Mouse (Mus musculus): ENCODE data around the gene Xpot. TPM values are rescaled to one million over a fixed set of nuclear protein-coding genes. Genes with fewer than 3 reads are reported as not detected.

Xpot gene
- total RNA-seq, 2 experiments from 2014 or later = 66.1 to 69.0 TPM

- DNase-seq (ENCODE audit: low spot score in 2 of 2) = no peak
Observed at GRCm38 (mm10) chr10:121623670-121624069, 2.5 kb downstream of the Xpot start.

GRCm38 (mm10) chr10:121622431-121622830 lies 3.7 kb downstream of the Xpot start:
- no peak for DNase-seq (ENCODE audit: low spot score in 2 of 2)

GRCm38 (mm10) chr10:121615935-121616334 lies 10.2 kb downstream of the Xpot start:
- no peak for DNase-seq (ENCODE audit: low spot score in 2 of 2)

GRCm38 (mm10) chr10:121615146-121615870 lies 10.8 kb downstream of the Xpot start:
- DNase-seq (ENCODE audit: low spot score in 2 of 2) = no peak

- no peak for DNase-seq (ENCODE audit: low spot score in 2 of 2)
Observed at GRCm38 (mm10) chr10:121613570-121613969, 12.6 kb downstream of the Xpot start.

- no peak for DNase-seq (ENCODE audit: low spot score in 2 of 2)
Observed at GRCm38 (mm10) chr10:121612448-121612847, 13.7 kb downstream of the Xpot start.

GRCm38 (mm10) chr10:121611587-121611986 lies 14.5 kb downstream of the Xpot start:
- DNase-seq (ENCODE audit: low spot score in 2 of 2) = no peak

- no peak for DNase-seq (ENCODE audit: low spot score in 2 of 2)
Observed at GRCm38 (mm10) chr10:121608177-121608576, 18.0 kb downstream of the Xpot start.

- no peak for DNase-seq (ENCODE audit: low spot score in 2 of 2)
Observed at GRCm38 (mm10) chr10:121604632-121605344, 21.3 kb downstream of the Xpot start.

- no peak for DNase-seq (ENCODE audit: low spot score in 2 of 2)
Observed at GRCm38 (mm10) chr10:121603556-121603955, 22.6 kb downstream of the Xpot start.

GRCm38 (mm10) chr10:121601272-121601671 lies 24.9 kb downstream of the Xpot start:
- no peak for DNase-seq (ENCODE audit: low spot score in 2 of 2)

GRCm38 (mm10) chr10:121596580-121596979 lies 29.6 kb downstream of the Xpot start:
- no peak for DNase-seq (ENCODE audit: low spot score in 2 of 2)

GRCm38 (mm10) chr10:121591106-121591505 lies 35.0 kb downstream of the Xpot start:
- DNase-seq (ENCODE audit: low spot score in 2 of 2) = no peak

- no peak for DNase-seq (ENCODE audit: low spot score in 2 of 2)
Observed at GRCm38 (mm10) chr10:121587371-121587840, 38.7 kb downstream of the Xpot start.

- DNase-seq (ENCODE audit: low spot score in 2 of 2) = peak; percentile 87 to 88
Observed at GRCm38 (mm10) chr10:121586675-121587370, 39.3 kb downstream of the Xpot start, which contains the start of gene Tbk1. TSS of gene Tbk1 (minus strand) at chr10:121586787.

GRCm38 (mm10) chr10:121585791-121586642 lies 40.1 kb downstream of the Xpot start:
- DNase-seq (ENCODE audit: low spot score in 2 of 2) = peak in 1 of 2 experiments; percentile 22

- no peak for DNase-seq (ENCODE audit: low spot score in 2 of 2)
Observed at GRCm38 (mm10) chr10:121585056-121585790, 40.9 kb downstream of the Xpot start.

GRCm38 (mm10) chr10:121584033-121584432 lies 42.1 kb downstream of the Xpot start:
- DNase-seq (ENCODE audit: low spot score in 2 of 2) = no peak

- DNase-seq (ENCODE audit: low spot score in 2 of 2) = no peak
Observed at GRCm38 (mm10) chr10:121583016-121583415, 43.1 kb downstream of the Xpot start.

- DNase-seq (ENCODE audit: low spot score in 2 of 2) = no peak
Observed at GRCm38 (mm10) chr10:121582287-121582686, 43.8 kb downstream of the Xpot start.
